Mouse (Mus musculus): ENCODE data around the gene Depdc5. TPM values are rescaled to one million over a fixed set of nuclear protein-coding genes. Genes with fewer than 3 reads are reported as not detected.
"Not testable (repeated sequence)": the region's sequence is repeated elsewhere in the genome, so short reads cannot be mapped to it uniquely, and the experiment has no call there.

The Depdc5 gene
- polyA plus RNA-seq, 1 experiment, result 22.4 TPM

GRCm38 (mm10) chr5:33034916-33035315 is 171.4 kb downstream of the Depdc5 start:
- Histone ChIP-seq H3K4me1 (ENCODE audit: control insufficient read depth, insufficient read depth, low read length) (peaks cover 3% of the 10 kb centered on the region; the same call in 1 of the 2 replicates), H3K4me3 (ENCODE audit: insufficient read depth, low read length) (no peak overlapping the region), H3K27ac (ENCODE audit: insufficient read depth, low read length) (no peak overlapping the region)
- TF ChIP-seq POLR2A (IDR thresholded peaks at IDR 0.05; ENCODE audit: low read depth, low read length), result no peak
- TF ChIP-seq CTCF (IDR thresholded peaks at IDR 0.05; ENCODE audit: borderline replicate concordance, insufficient read depth, low read length), result no peak

GRCm38 (mm10) chr5:33038656-33039509 is 175.4 kb downstream of the Depdc5 start:
- no peak overlapping the region for H3K27ac ChIP-seq (ENCODE audit: insufficient read depth, low read length)
- no peaks in the 10 kb centered on the region for H3K4me1 ChIP-seq (ENCODE audit: control insufficient read depth, insufficient read depth, low read length)
- no peak for TF ChIP-seq CTCF (IDR thresholded peaks at IDR 0.05; ENCODE audit: borderline replicate concordance, insufficient read depth, low read length)
- TF ChIP-seq POLR2A (IDR thresholded peaks at IDR 0.05; ENCODE audit: low read depth, low read length), result no peak
- H3K4me3 ChIP-seq (ENCODE audit: insufficient read depth, low read length), result no peak overlapping the region

- H3K4me3 ChIP-seq (ENCODE audit: insufficient read depth, low read length), result no peak overlapping the region
- no peaks in the 10 kb centered on the region for H3K4me1 ChIP-seq (ENCODE audit: control insufficient read depth, insufficient read depth, low read length)
- TF ChIP-seq CTCF (IDR thresholded peaks at IDR 0.05; ENCODE audit: borderline replicate concordance, insufficient read depth, low read length) (peak; percentile 40; the same call in 1 of the 2 replicates), POLR2A (IDR thresholded peaks at IDR 0.05; ENCODE audit: low read depth, low read length) (no peak)
- no peak overlapping the region for H3K27ac ChIP-seq (ENCODE audit: insufficient read depth, low read length)
Measured at GRCm38 (mm10) chr5:33039510-33039911, 176.0 kb downstream of the Depdc5 start.

- H3K4me3 ChIP-seq (ENCODE audit: insufficient read depth, low read length); H3K4me1 ChIP-seq (ENCODE audit: control insufficient read depth, insufficient read depth, low read length); H3K27ac ChIP-seq (ENCODE audit: insufficient read depth, low read length): not testable (repeated sequence)
Measured at GRCm38 (mm10) chr5:33040735-33041134, 177.2 kb downstream of the Depdc5 start.

GRCm38 (mm10) chr5:33043397-33043796 is 179.9 kb downstream of the Depdc5 start:
- TF ChIP-seq POLR2A (IDR thresholded peaks at IDR 0.05; ENCODE audit: low read depth, low read length), result no peak
- TF ChIP-seq CTCF (IDR thresholded peaks at IDR 0.05; ENCODE audit: borderline replicate concordance, insufficient read depth, low read length), result no peak
- no peak overlapping the region for H3K27ac ChIP-seq (ENCODE audit: insufficient read depth, low read length)
- no peaks in the 10 kb centered on the region for H3K4me1 ChIP-seq (ENCODE audit: control insufficient read depth, insufficient read depth, low read length)
- no peak overlapping the region for H3K4me3 ChIP-seq (ENCODE audit: insufficient read depth, low read length)

Other genes starting within 250 kb of the Depdc5 start
- 39.9 and 41.3 TPM in 2 replicates for gene Pisd, start 78.1 kb upstream of the Depdc5 start, polyA plus RNA-seq (2011; ENCODE audit: insufficient read length, low read depth, missing spikeins)
- not detected in 2 replicates for gene Gm20671, start 36.6 kb upstream of the Depdc5 start, polyA plus RNA-seq (2011; ENCODE audit: insufficient read length, low read depth, missing spikeins)
- 15.2 and 16.8 TPM in 2 replicates for gene Prr14l, start 9.4 kb upstream of the Depdc5 start, polyA plus RNA-seq (2011; ENCODE audit: insufficient read length, low read depth, missing spikeins)
- 306 and 356 TPM in 2 replicates for gene Ywhah, start 155.1 kb downstream of the Depdc5 start, polyA plus RNA-seq (2011; ENCODE audit: insufficient read length, low read depth, missing spikeins)
- not detected in 2 replicates for gene Slc5a1, start 240.5 kb downstream of the Depdc5 start, polyA plus RNA-seq (2011; ENCODE audit: insufficient read length, low read depth, missing spikeins)

All from embryonic fibroblast, embryonic 13.5 days (primary cell).